Mouse (Mus musculus) neural tube, embryonic 14.5 days (tissue): Measurements from ENCODE around the gene Ecm1. TPM values are rescaled to one million over a fixed set of nuclear protein-coding genes. Genes with fewer than 3 reads are reported as not detected.

Experiments used
- ATAC-seq: fragments of 200-750 bp; cut with Nextera tagmentation; 2 replicates; pipeline ENCODE4 v1.8.0; 2017; ENCODE audit warnings: low read depth, mild to moderate bottlenecking, moderate TSS enrichment, moderate library complexity
- H3K27ac ChIP-seq: fragments of 300-500 bp; sonication (generic); 2 replicates; pipeline ENCODE4 v1.5.1; 2014; ENCODE audit warnings: low read depth, mild to moderate bottlenecking, control low read depth, low read length, moderate library complexity, mixed read lengths
- H3K27me3 ChIP-seq: fragments of 300-500 bp; sonication (generic); 2 replicates; pipeline ENCODE4 v1.6.1; 2014; ENCODE audit warnings: low read length; ENCODE audit not compliant: control insufficient read depth, insufficient read depth
- H3K36me3 ChIP-seq: fragments of 300-500 bp; sonication (generic); 2 replicates; pipeline ENCODE4 v1.6.1; 2014; ENCODE audit warnings: low read length, mixed read lengths; ENCODE audit not compliant: control insufficient read depth, insufficient read depth
- H3K4me1 ChIP-seq: fragments of 300-500 bp; sonication (generic); 2 replicates; pipeline ENCODE4 v1.6.1; 2014; ENCODE audit warnings: low read length; ENCODE audit not compliant: control insufficient read depth, insufficient read depth
- H3K4me2 ChIP-seq: fragments of 300-500 bp; sonication (generic); 2 replicates; pipeline ENCODE4 v1.6.1; 2014; ENCODE audit warnings: mild to moderate bottlenecking, low read depth, low read length, control low read depth
- H3K4me3 ChIP-seq: fragments of 300-500 bp; sonication (generic); 2 replicates; pipeline ENCODE4 v1.5.1; 2014; ENCODE audit warnings: low read depth, low read length, control low read depth, mixed read lengths
- H3K9ac ChIP-seq: fragments of 300-500 bp; sonication (generic); replicated peaks from 2 replicates; pipeline ENCODE4 v1.6.1; 2014; ENCODE audit warnings: low read depth, mild to moderate bottlenecking, control low read depth, low read length, mixed read lengths
- H3K9me3 ChIP-seq: fragments of 300-500 bp; sonication (generic); 2 replicates; pipeline ENCODE4 v1.6.1; 2016; ENCODE audit warnings: low read length; ENCODE audit not compliant: control insufficient read depth
- WGBS: fragments of 180-500 bp; shearing (Covaris S2); extraction: QIAGEN DNeasy Blood & Tissue Kit; methylation state at CpG from one replicate; pipeline ENCODE4 v1.1.7; 2014; 5-methylcytosine and 5-hydroxymethylcytosine counted together
- polyA plus RNA-seq: library from polyadenylated mRNA; unstranded; fragments of >200 nt; fragmentation: Nextera tagmentation; extraction: Ambion mirVana; gene quantifications from 2 replicates; pipeline ENCODE4 v1.2.1, GENCODE M21; 2014

Ecm1 gene
- polyA plus RNA-seq, 1 experiment from 2014 or later, result 7.7 TPM

GRCm38 (mm10) chr3:95709967-95710366 lies 29.4 kb downstream of the Ecm1 start:
- no peak for ATAC-seq
- Histone ChIP-seq H3K9ac (no peak overlapping the region), H3K27me3 (no peaks in the 10 kb centered on the region), H3K36me3 (no peaks in the 10 kb centered on the region), H3K27ac (no peak overlapping the region), H3K4me2 (no peak overlapping the region), H3K4me1 (no peaks in the 10 kb centered on the region), H3K9me3 (no peaks in the 10 kb centered on the region), H3K4me3 (no peak overlapping the region)

- Histone ChIP-seq H3K36me3 (no peaks in the 10 kb centered on the region), H3K9ac (no peak overlapping the region), H3K27me3 (no peaks in the 10 kb centered on the region), H3K4me1 (no peaks in the 10 kb centered on the region), H3K27ac (no peak overlapping the region), H3K9me3 (no peaks in the 10 kb centered on the region), H3K4me3 (no peak overlapping the region), H3K4me2 (no peak overlapping the region)
- no peak for ATAC-seq
- 95% methylated on average over 4 of the region's 4 CpGs for WGBS
Observed at GRCm38 (mm10) chr3:95709044-95709443, 30.3 kb downstream of the Ecm1 start.

- no peak for ATAC-seq
- Histone ChIP-seq H3K9ac (no peak overlapping the region), H3K4me3 (no peak overlapping the region), H3K4me1 (no peaks in the 10 kb centered on the region), H3K36me3 (no peaks in the 10 kb centered on the region), H3K9me3 (no peaks in the 10 kb centered on the region), H3K4me2 (no peak overlapping the region), H3K27me3 (no peaks in the 10 kb centered on the region), H3K27ac (no peak overlapping the region)
- 92% methylated on average over 7 of the region's 7 CpGs for WGBS
Observed at GRCm38 (mm10) chr3:95707497-95707896, 31.9 kb downstream of the Ecm1 start.

GRCm38 (mm10) chr3:95706273-95706672 lies 33.1 kb downstream of the Ecm1 start:
- no peaks in the 10 kb centered on the region for H3K9me3 ChIP-seq
- H3K4me3 ChIP-seq, result no peak overlapping the region
- H3K4me2 ChIP-seq, result no peak overlapping the region
- no peaks in the 10 kb centered on the region for H3K36me3 ChIP-seq
- no peaks in the 10 kb centered on the region for H3K4me1 ChIP-seq
- no peak overlapping the region for H3K9ac ChIP-seq
- WGBS, result 87% methylated on average over 4 of the region's 4 CpGs
- no peak overlapping the region for H3K27ac ChIP-seq
- ATAC-seq, result no peak
- H3K27me3 ChIP-seq, result no peaks in the 10 kb centered on the region

GRCm38 (mm10) chr3:95704612-95705011 lies 34.8 kb downstream of the Ecm1 start:
- Histone ChIP-seq H3K4me3 (no peak overlapping the region), H3K27me3 (no peaks in the 10 kb centered on the region), H3K9ac (no peak overlapping the region), H3K9me3 (no peaks in the 10 kb centered on the region), H3K4me2 (no peak overlapping the region), H3K27ac (no peak overlapping the region), H3K36me3 (no peaks in the 10 kb centered on the region), H3K4me1 (no peaks in the 10 kb centered on the region)
- ATAC-seq, result no peak
- WGBS, result 93% methylated on average over 4 of the region's 4 CpGs

- no peak overlapping the region for H3K4me3 ChIP-seq
- H3K4me2 ChIP-seq, result no peak overlapping the region
- ATAC-seq, result no peak
- no peaks in the 10 kb centered on the region for H3K36me3 ChIP-seq
- H3K4me1 ChIP-seq, result no peaks in the 10 kb centered on the region
- WGBS, result 92% methylated on average over 3 of the region's 3 CpGs
- H3K27ac ChIP-seq, result no peak overlapping the region
- no peaks in the 10 kb centered on the region for H3K27me3 ChIP-seq
- no peaks in the 10 kb centered on the region for H3K9me3 ChIP-seq
- no peak overlapping the region for H3K9ac ChIP-seq
Observed at GRCm38 (mm10) chr3:95703276-95703675, 36.1 kb downstream of the Ecm1 start.

GRCm38 (mm10) chr3:95701877-95702540 lies 37.4 kb downstream of the Ecm1 start:
- WGBS, result 5% methylated on average over 24 of the region's 24 CpGs
- Histone ChIP-seq H3K4me1 (no peaks in the 10 kb centered on the region), H3K9me3 (no peaks in the 10 kb centered on the region), H3K36me3 (no peaks in the 10 kb centered on the region), H3K27me3 (no peaks in the 10 kb centered on the region), H3K4me3 (no peak overlapping the region; the same call in 1 of the 2 replicates), H3K4me2 (peak overlapping the region; percentile 46), H3K9ac (peak overlapping the region; percentile 41), H3K27ac (no peak overlapping the region; the same call in 1 of the 2 replicates)
- peak; percentile 81; the same call in 1 of the 2 replicates for ATAC-seq

- Histone ChIP-seq H3K4me1 (no peaks in the 10 kb centered on the region), H3K4me2 (no peak overlapping the region), H3K36me3 (no peaks in the 10 kb centered on the region), H3K27ac (no peak overlapping the region), H3K27me3 (no peaks in the 10 kb centered on the region), H3K9ac (no peak overlapping the region), H3K4me3 (no peak overlapping the region), H3K9me3 (no peaks in the 10 kb centered on the region)
- WGBS, result 77% methylated on average over 2 of the region's 2 CpGs
- ATAC-seq, result no peak
Observed at GRCm38 (mm10) chr3:95701085-95701484, 38.3 kb downstream of the Ecm1 start.

- Histone ChIP-seq H3K9ac (no peak overlapping the region), H3K27me3 (no peaks in the 10 kb centered on the region), H3K27ac (no peak overlapping the region), H3K4me3 (no peak overlapping the region), H3K36me3 (no peaks in the 10 kb centered on the region), H3K9me3 (no peaks in the 10 kb centered on the region), H3K4me1 (no peaks in the 10 kb centered on the region), H3K4me2 (no peak overlapping the region)
- ATAC-seq, result no peak
- 49% methylated on average over 6 of the region's 6 CpGs for WGBS
Observed at GRCm38 (mm10) chr3:95700233-95700681, 39.1 kb downstream of the Ecm1 start.
